Mouse (Mus musculus) gastrocnemius, postnatal 4 days (tissue): Measurements from ENCODE around the gene Adam8. TPM values are rescaled to one million over a fixed set of nuclear protein-coding genes. Genes with fewer than 3 reads are reported as not detected.

ENCODE experiments used
- DNase-seq, 2 experiments: peaks; one replicate each; pipeline ENCODE4 v3.0.0; 2021 to 2022; ENCODE audit warnings: low spot score in 2 of 2, mixed read lengths in 2 of 2
- total RNA-seq, 2 experiments: library from RNA; stranded (reverse); gene quantifications; 2 replicates each; pipeline ENCODE4 v1.2.3; 2021

The Adam8 gene
- total RNA-seq, 2 experiments from 2014 or later = 0.78 to 1.1 TPM

DNA sequence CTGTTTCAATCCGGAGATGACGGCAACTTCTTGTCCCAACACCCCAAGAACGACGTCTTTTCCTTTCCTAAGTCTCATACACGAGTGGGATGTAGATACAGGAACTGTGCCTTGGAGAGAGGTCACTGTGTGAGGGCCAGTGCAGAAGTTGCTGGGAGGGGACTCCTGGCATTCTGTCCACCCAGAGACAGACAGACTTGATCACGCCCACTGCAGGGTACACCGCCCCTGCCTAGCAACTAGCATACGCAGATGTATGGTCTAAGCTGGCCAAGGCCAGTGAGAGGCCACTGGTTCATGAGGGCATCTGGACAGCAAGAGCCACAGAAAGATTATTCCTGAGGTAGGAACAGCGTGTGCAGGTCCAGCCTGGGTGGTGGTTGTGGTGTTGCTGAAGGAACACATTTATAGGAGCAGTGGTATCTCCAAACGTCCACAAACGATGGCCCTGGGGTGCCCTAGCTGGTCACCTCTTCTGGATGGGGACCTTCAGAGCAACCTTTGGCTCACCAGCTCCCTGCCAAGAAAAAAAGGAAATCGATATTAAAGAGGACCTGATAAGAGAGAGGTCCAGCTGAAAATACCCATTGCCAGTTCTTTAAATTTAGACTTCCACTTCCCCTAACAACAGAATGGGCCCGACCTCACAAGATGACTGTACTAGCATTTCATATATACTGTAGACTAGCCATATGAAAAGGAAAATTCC, 13.2 kb downstream of the Adam8 start:
- no peak for DNase-seq

DNA sequence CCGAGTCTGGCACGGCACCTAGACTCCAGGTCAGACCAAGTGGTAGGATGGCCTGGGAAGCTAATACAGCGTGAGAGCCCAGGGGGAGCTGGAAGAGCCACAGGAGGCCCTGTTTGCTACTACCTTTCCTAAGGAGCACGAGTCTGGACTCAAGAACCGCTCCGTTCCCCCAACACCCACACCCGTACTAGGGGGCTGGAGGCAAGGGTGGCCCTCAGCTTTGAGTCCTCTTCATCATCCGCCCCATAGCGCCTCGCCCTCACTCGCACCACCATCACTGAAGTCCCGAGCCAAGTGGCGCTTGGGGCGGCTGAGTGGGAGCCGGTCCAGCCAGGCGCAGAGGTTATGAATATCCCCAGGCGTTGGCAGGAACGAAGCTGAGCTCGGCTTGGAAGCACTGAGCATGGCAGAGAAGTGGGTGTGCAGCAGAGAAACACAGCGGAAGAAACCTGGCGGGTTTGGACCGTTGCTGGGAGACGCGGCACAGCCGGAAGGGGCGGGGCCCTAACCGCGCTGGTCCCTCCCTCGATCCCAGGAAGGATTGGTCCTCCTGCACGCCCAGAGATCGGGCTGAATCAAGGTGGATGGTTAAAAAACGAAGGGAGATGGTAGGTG, 14.0 kb downstream of the Adam8 start, which contains the start of gene 6430531B16Rik:
TSS of gene 6430531B16Rik (minus strand) at position 478 of the 615 bp plus-strand sequence.
- peak; percentile 50 to 76 for DNase-seq

DNA sequence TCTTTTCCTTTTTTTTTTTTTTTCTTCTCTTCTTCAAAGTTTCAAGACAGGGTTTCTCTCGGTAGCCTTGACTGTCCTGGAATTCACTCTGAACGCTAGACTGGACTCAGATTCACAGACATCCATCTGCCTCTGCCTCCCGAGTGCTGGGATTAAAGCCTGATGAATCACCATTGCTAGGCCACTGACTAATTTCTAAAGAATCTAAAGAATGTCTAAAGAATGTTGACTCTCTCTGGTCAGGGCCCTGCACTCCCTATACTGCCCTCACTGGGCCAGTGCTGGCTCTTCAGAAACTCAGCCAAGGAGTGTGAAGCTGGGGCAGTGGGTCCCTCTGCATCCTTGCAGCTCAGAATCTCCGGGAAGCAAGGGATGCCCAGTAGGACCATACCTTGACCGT, 16.9 kb downstream of the Adam8 start:
- no peak for DNase-seq

DNA sequence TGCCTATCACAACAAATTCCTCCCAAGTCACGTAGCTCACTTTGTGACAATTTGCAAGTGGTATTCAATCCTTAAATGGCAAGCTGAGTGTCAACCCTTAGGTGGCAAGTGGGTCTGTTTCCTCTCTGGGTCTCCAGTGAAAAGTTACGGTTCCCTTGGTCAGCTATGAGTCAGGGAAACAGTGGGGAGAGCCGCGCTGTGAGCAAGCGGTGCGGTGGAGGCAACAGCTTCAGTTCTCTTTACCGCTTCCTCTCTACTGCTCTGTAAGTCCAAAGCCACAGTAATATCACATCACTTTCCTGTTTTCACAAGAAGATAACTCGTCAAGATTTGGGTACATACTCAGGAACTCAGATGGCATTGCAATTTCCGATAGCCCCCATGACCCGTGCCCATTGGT, 18.1 kb downstream of the Adam8 start:
- DNase-seq = no peak

DNA sequence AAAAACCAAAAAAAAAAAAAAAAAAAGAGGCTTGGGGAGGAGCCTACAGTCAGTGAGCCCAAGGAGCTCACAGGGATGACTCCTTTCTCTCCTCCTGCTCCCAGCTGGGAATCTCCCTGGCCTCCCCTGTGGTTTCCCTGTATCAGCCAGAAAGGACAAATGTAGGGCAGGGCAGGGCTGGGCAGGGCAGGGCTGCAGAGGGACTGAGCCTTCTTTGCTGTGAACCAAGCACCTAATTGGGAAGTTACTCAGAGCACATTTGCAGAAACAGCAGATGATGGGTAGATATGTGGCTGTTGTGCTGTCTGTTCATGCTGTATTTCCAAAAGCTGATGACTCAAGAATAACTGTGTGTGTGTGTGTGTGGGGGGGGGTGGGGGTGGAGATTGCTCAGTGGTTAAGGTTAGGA, 19.4 kb downstream of the Adam8 start:
- no peak for DNase-seq

DNA sequence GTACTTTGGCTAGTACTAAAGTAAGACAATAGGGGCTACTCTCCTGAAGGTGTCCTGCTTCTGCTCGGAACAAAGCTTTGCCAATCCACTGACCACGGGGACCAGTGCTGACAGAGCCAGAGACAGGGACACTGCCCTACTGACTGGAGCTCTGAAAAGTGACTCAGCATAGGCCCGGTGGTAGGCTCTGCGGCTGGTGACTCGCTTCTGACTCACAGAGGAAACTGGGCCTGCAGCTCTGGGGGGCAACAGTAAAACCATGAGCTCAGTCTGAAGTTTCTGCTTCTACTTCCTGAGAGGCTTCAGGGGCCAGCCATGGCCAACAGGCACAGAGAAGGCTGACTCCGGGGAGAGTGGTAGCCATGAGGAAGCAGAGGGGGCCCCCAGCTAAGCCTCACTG, 20.9 kb downstream of the Adam8 start:
- DNase-seq = no peak

DNA sequence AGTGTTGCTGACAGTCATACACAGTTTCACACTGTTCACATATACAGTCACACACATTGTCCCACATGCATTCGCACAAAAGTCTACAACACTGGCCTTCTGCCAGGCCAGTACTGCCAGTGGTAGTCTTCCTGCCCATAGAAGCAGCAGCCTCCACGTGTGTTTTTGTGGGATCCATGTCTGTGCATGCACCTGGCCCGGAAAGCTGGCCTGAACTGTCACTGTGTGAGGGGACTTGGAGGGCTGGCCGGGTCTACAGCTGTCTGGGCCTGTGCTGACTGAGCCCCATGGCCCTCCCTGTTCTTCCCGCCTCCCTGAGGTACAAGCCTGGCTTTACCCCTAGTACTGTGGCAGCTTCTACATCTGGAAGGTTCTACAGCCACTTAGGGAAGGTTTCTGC, 21.4 kb downstream of the Adam8 start:
- DNase-seq = no peak

DNA sequence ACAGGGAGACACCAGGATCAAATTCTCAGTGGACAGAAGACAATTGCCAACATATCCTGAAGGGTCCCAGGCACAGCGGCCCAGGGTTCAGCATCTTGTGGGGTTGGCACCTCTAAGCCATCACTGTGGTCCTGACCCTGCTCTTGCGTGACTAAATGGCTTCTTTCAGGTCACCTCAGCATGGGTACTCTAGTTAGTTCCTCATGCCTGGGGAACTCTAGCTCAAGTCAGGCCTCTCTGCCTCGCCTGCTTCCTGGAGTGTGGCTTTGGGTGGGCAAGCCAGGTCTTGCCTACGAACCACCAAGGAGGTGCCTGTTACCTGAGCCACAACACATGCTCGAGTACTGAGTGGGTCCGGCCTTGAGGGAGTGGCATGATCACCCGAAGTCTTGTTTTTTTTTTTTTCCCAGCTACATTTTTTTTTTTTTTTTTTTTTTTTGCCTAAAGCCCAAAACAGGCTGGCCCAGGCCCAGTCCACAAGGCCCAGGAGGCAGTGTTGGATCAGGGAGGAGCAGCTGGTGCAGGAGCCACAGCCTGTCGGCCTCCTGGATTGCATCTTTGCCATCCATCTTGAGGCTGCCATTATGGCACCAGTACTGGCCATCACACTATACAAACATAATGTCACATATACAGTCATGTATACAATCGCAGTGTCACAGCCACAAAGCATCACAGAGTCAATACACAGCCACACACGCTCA, 22.0 kb downstream of the Adam8 start:
- no peak for DNase-seq

DNA sequence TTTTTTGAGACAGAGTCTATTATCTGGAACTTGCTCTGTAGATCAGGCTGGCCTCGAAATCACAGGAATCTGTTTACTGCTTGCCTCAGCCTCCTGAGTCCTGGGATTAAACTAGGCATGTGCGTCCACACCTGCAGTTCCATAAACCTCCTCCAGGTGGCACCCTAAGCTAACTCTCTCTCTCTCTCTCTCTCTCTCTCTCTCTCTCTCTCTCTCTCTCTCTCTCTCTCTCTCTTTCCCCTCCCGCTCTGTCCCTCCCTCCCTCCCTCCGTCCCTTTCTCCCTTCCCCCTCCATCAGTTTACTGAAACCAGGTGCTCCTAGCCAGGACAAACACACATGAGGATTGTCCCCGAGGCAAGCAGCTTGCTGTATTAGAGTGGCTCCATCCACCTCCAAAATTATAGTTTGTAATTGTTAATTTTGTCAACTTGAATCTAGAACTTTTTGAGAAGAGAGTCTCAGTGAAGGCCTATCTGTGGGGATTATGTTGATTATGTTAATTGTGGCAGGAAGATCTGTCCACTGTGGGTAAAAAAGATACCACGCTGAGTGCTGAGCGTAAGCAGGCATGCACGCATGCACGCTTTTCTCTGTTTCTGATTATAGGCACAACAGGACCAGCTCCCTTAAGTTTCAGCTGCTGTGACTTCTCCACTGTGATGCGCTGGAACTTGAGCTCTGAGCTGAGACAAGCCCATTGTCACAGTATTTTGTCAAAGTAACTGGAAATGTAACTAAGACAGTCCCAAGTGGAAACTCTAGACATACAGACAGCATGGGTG, 22.8 kb downstream of the Adam8 start:
- DNase-seq = peak; percentile 66 to 82

DNA sequence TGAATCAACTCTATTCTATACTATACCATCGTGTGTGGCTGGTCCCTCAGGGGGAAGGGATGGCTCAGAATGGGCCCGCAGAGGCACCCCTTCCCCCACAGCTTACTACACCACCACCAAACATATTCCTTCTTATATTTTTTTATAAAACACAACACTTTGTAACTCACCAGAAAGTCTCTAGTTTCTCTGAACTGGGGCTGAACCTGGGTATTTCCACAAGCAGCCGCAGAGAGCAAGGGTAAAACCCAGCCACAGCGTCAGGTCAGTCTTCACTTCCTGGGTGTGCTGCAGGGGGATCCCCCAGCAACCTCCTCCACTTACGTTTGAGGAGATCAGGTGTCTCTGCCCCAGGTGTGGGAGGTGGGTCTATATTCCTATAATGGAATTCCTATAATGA, 23.9 kb downstream of the Adam8 start:
- DNase-seq = no peak

DNA sequence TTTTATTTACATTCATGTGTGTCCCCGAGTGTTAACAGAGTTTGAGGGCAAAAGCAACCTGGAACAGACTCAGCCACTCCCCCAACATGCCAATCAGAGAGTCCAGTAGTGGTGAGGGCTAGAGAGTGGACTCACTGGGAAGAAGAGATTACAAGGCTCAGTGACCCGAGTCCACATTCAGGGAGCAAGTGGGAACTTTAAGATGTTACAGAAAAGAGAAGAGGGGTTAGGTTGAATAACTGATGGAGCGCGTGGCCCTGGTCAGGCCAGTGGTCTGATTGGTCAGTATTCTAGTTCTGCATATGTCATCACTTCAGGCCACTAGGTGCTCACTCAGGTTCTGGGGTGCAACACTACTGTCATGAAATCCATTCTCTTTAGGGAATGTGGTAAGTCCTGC, 25.2 kb downstream of the Adam8 start:
- no peak for DNase-seq

DNA sequence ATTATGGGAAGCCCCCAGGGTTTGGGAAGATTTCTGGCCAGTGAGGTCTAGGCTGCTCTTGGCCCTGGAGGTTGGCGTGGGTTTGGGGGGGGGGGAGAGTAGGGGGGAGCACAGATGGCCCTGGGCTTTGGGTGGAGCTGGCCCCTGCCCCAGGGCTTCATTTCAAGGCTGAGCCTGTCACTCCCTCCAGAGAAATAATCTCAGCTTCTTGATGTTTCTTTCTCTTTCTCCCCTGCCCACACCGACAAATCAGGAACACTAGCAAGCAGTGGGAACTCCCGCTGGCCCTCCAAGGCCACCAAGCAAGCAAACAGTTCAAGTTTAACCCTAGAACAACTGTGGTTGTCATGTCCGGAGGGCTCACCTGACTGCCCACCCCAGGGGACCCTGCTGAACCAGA, 28.5 kb downstream of the Adam8 start:
- DNase-seq = no peak

DNA sequence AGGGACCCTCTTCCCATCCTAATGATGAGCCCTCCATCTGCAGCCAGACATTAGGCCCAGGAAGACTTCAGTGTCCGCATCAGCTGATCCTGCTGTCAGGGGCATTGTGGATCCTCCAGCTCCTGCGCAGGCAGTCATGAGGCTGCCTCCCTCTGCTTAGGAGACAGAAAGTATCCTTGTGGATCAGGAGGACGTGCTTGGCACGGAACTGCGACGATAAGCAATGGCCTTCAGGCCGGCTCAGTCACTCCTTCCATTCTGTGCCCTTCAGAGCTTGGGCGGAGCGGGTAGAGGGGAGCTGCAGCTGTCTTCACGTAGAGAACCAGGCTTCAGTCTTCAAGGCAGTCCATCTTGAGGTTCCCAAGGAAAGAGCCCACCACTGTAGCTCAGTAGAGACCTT, 31.2 kb downstream of the Adam8 start:
- no peak for DNase-seq

DNA sequence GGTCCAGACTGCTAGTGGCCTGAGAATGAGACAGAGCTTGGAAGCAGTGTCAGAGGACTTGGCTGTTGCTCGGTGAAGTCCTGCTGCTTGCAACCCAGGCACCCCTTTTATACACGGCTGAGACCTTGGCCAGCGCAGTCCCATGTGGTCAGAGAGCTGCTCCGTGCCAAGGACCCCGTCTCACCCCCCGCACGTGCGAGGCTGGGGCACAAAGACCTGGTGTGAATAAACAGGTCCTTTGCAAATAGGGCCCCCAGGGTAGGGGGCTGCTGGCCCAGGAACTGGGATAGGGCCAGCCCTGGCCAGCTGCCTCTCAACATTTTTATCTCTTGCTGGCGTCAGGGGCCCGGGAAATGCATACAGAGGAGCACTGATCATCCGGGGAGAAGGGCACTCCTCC, 34.4 kb downstream of the Adam8 start:
- DNase-seq = no peak

DNA sequence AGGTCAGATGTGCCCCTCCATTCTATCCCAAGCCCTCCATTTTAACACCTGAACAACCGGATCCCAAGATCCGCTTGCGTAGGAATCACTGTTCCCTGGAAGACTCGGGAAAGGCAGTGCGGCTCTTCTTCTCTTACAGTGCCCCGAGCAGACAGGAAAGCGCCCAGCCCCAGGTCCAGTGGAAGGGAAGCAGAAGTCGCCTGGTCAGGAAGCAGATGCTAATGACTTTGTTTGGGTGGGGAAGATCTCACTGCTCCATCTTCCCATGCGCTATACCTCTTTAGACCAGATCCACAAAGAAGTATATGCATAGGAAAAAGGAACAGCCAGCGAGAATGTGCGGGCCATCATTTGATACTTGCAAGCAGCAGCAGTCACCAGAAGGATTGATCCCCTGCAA, 34.9 kb downstream of the Adam8 start:
- no peak for DNase-seq

DNA sequence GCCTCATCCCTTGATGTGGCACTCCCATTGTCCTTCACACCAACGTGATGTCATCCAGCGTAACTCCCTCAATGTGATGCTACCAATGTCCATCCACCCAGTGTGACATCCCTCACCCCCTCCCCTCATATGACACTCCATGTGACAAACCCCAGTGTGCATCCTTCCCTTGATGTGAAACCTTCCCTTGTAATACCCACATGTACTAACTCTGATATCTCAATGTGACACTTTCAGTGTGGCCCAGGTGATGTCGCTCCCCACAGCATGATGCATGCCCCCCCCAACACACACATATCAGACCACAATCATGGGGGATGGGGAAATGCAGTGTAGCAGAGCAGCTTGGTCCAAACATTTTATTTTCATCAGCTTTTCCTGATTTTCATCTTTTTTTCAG, 35.7 kb downstream of the Adam8 start:
- DNase-seq = no peak

DNA sequence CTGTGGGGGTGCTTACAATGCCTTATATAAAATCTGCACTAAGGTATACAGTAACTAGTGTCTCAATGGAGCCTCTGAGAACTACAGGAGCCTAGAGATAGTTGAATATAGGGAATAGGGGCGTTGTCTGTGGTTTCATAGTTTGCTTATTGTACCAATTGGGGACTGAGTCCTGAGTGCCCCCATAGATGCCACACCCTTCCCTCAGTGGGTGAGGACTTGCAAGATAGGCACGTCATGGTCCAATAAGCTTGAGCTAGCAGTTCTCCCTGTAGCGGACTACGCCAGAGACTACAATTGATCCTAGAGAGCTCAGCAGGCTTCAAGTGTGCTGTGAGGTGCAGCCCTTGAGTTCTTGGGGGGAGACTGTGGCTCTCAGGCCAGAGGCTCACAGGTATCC, 36.9 kb downstream of the Adam8 start:
- DNase-seq = no peak

DNA sequence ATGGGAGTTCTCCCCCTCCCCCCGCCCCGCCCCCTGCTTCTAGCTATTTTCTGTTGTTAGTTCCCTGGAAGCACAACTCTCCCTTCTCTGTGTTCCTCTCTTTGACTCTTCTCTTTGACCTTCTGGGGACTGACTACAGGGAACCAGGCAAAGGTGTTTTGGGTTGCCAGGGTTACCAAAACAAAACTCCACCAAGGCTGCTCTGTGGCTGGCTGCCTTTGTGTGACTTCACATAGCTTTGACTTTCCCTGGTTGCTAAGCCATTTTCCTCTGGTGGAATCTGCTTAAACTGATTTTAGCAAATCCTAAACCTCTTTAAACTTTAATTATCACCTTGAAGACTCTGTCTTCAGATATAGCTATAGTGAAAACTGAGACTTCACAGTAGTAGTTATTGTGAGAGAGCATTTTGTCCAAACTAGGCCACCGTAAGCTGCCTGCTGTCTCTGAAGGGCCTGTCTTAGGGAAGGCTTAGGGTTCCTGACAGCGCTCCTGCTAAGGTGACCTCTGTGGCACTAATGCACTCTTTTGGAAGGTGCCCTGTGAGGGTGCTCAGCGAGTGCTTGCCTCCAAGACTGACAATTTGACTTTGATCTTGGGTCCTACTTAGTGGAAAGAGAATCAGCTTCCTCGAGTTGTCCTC, 40.2 kb downstream of the Adam8 start:
- no peak for DNase-seq

DNA sequence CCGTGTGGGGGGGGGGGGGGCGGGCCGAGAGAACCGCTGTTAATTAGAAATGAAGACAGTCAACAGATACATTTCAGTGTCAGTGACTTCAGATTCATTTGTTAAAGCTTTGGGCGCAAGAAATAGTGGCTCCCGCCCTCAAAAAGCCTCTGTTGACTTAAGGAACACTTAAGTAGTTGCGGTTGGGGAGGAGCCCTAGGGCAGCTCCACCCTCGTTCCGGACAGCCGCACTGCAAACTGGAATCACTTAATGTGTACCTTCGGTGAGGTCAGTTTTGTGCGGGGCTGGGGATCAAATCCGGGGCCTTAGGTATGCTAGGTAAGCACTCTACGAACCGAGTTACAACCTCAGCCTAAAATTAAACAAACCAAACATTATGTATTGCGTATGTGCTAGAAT, 41.3 kb downstream of the Adam8 start:
- DNase-seq = no peak

DNA sequence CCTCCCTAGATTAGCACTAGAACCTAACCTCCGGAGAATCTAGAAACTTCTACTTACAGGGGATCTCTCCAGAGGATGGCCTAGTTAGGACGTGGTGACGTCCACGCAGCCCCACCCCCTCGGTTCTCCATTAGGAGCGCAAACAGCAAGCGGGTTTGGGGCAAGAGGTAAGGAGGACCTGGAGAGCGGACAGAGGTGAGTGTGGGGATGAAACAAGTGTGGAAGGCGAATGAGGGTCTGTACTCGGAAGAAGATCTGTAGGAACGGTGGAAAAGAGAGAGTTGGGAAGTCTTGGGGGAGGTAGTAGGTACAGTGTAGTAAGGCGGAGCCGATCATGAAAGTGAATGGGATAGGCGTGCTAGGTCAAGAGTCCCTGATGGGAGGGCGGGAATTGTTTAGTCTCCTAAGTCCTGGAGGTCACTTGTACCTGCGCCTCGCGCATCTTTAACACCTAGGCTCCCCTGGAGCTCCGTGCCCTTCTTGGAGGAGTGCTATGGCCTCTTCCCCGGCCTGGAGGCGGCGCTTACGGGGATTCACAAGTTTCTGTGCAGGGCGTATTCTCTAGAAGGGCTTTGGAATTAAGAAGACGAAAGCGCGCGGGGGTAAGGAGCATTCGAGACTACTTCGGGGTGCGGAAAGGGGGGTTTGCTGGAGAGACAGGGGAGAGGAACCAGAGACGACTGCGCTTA, 41.9 kb downstream of the Adam8 start:
- peak in 1 of 2 experiments; percentile 48 for DNase-seq

DNA sequence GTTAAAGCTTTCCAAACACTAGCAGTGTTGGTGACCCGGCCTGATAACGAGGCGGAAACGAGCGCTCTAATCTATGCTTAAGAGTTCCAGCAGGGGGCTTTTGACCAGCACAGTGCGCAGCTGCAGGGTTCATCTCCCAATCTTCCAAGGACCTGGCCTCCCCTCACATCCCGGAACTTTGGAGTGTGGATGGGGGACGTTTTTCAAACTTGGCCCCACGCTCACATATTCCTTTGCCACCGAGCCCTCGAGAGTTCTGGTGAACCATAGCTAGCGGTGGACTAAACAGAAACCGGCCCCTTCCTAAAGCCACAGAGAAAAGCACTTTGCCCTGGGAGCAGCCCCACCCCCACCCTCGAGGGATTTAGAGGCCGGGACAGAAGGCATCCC, 42.5 kb downstream of the Adam8 start:
- DNase-seq = peak in 1 of 2 experiments; percentile 62
